Mouse (Mus musculus) liver, embryonic 18 days (tissue): ENCODE results near the gene Ppp1r12a. TPM values are rescaled to one million over a fixed set of nuclear protein-coding genes. Genes with fewer than 3 reads are reported as not detected.

Experiments used
- polyA plus RNA-seq: library from polyadenylated mRNA; depleted of rRNA; stranded (reverse); fragments of >200 nt; gene quantifications from 2 replicates; pipeline ENCODE4 v1.2.3, GENCODE M21; 2012; rRNA removed

The Ppp1r12a gene
- polyA plus RNA-seq: 17.1 and 19.0 TPM in 2 replicates

GRCm38 (mm10) chr10:108161261-108162256, at the start of gene Ppp1r12a:
TSS of gene Ppp1r12a (plus strand) at chr10:108162193.

DNA sequence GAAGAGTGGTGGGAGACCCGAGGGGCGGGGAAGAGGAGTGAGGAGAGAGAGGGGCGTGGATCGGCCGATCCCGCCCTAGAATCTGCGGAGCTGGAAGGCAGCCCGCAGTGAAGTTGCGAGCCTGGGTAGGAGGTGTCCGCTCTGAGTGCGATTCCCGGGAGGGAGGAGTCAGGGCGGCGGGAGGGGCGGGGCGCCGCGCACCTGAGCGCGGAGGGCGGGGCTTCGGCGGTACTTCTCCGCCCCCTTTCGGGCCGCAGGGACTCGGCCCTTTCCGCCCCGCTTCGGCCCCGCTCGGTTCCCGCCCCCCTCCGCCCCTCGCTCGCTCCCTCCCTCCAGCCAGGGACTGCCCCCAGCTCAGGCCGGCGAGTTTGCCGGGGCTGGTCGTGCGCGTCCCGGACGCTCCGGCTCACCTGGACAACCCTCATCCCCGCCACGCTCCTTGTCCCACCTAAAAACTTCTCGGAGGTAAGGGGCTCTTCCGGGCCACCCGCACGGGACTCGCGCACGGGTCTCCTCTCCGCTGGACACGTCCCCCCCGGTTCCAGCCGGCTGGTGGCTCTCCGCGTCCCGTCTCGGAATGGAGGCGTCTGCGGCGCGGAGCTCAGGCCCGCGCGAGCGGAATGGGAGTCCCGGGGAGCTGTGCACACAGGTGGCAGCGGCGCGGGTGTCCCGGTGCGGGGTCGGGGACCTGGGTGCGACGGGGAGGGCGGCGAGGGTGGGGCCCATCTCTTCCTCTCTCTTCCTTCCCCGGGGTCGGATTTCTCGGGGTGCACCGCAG, 170.0 kb downstream of the Ppp1r12a start, which contains the start of gene Pawr:
TSS of gene Pawr (plus strand) at position 338 of the 778 bp plus-strand sequence.

Other genes starting within 250 kb of the Ppp1r12a start
- 5.0 and 5.7 TPM in 2 replicates for gene Pawr, start 169.9 kb downstream of the Ppp1r12a start, polyA plus RNA-seq